Mouse (Mus musculus) MEL (cell line): Measurements from ENCODE around the gene Samd10. TPM values are rescaled to one million over a fixed set of nuclear protein-coding genes. Genes with fewer than 3 reads are reported as not detected.
A peak's percentile ranks its signal among the peaks of the same experiment; 100 is the strongest.

Experiments used
- DNase-seq: peaks from one replicate; pipeline ENCODE4 v3.0.0; 2011; ENCODE audit warnings: low read depth, low spot score
- H3K27ac ChIP-seq: 2 replicates; pipeline ENCODE4 v1.5.1; 2012; ENCODE audit warnings: low read depth, mild to moderate bottlenecking, control low read depth, low read length, moderate library complexity; ENCODE audit not compliant: control insufficient read depth
- H3K27me3 ChIP-seq, 2 experiments: fragments of 150-350 bp in 1 of 2; sonication (generic) in 1 of 2; 2 replicates each; pipeline ENCODE4 v1.6.1; 2012; ENCODE audit warnings: low read length in 2 of 2, mild to moderate bottlenecking in 2 of 2, improper control_type of control experiment in 1 of 2, moderate library complexity in 1 of 2; ENCODE audit not compliant: insufficient read depth in 2 of 2, control insufficient read depth in 1 of 2
- H3K36me3 ChIP-seq, 2 experiments: 2 replicates each; pipeline ENCODE4 v1.6.1; 2012 to 2014; ENCODE audit warnings: low read length in 2 of 2, improper control_type of control experiment in 1 of 2, inconsistent platforms in 1 of 2, mild to moderate bottlenecking in 1 of 2; ENCODE audit not compliant: insufficient read depth in 2 of 2, control insufficient read depth in 1 of 2
- H3K4me1 ChIP-seq, 2 experiments: fragments of 150-350 bp in 1 of 2; sonication (generic) in 1 of 2; 2 replicates each; pipeline ENCODE4 v1.6.1; 2012; ENCODE audit warnings: low read length in 2 of 2, improper control_type of control experiment in 1 of 2, mild to moderate bottlenecking in 1 of 2; ENCODE audit not compliant: insufficient read depth in 2 of 2, control insufficient read depth in 1 of 2
- H3K4me3 ChIP-seq, 2 experiments: fragments of 150-350 bp in 1 of 2; sonication (generic) in 1 of 2; 2 replicates each; pipeline ENCODE4 v1.5.1; 2012; ENCODE audit warnings: low read depth in 2 of 2, low read length in 2 of 2, mild to moderate bottlenecking in 2 of 2, moderate library complexity in 2 of 2, control low read depth in 1 of 2, improper control_type of control experiment in 1 of 2; ENCODE audit not compliant: control insufficient read depth in 1 of 2, insufficient read depth in 1 of 2
- H3K79me2 ChIP-seq: 2 replicates; pipeline ENCODE4 v1.6.1; 2012; ENCODE audit warnings: mild to moderate bottlenecking, low read length, moderate library complexity; ENCODE audit not compliant: control insufficient read depth, poor library complexity, insufficient read depth
- H3K9ac ChIP-seq: 2 replicates; pipeline ENCODE4 v1.6.1; 2012; ENCODE audit warnings: low read depth, mild to moderate bottlenecking, control low read depth, low read length, moderate library complexity; ENCODE audit not compliant: control insufficient read depth, poor library complexity, severe bottlenecking
- H3K9me3 ChIP-seq: fragments of 150-350 bp; sonication (generic); replicated peaks from 2 replicates; pipeline ENCODE4 v1.6.1; 2012; ENCODE audit warnings: mild to moderate bottlenecking, low read length, improper control_type of control experiment, moderate library complexity; ENCODE audit not compliant: insufficient read depth
- BHLHE40 ChIP-seq: IDR thresholded peaks from 2 replicates; pipeline ENCODE4 v1.6.1; 2012; ENCODE audit warnings: low read depth, mild to moderate bottlenecking, inconsistent platforms, low read length, improper control_type of control experiment, borderline replicate concordance
- ELF1 ChIP-seq: IDR thresholded peaks from 2 replicates; pipeline ENCODE4 v1.6.1; 2014; ENCODE audit warnings: low read depth, mild to moderate bottlenecking, inconsistent platforms, low read length, improper control_type of control experiment, moderate library complexity
- EP300 ChIP-seq, 2 experiments: IDR thresholded peaks; 2 replicates each; pipeline ENCODE4 v1.6.1; 2011; ENCODE audit warnings: improper control_type of control experiment in 2 of 2, low read length in 2 of 2, low read depth in 1 of 2, mild to moderate bottlenecking in 1 of 2
- ETS1 ChIP-seq: IDR thresholded peaks from 2 replicates; pipeline ENCODE4 v1.6.1; 2012; ENCODE audit warnings: low read depth, mild to moderate bottlenecking, inconsistent platforms, low read length, improper control_type of control experiment, moderate library complexity
- GATA1 ChIP-seq: IDR thresholded peaks from 2 replicates; pipeline ENCODE4 v1.6.1; 2011; ENCODE audit warnings: low read depth, low read length, improper control_type of control experiment
- HCFC1 ChIP-seq: IDR thresholded peaks from 2 replicates; pipeline ENCODE4 v1.6.1; 2012; ENCODE audit warnings: low read depth, mild to moderate bottlenecking, inconsistent platforms, low read length, improper control_type of control experiment, moderate library complexity
- MAX ChIP-seq: IDR thresholded peaks from 2 replicates; pipeline ENCODE4 v1.6.1; 2011; ENCODE audit warnings: low read length, improper control_type of control experiment
- MXI1 ChIP-seq: IDR thresholded peaks from 2 replicates; pipeline ENCODE4 v1.6.1; 2011; ENCODE audit warnings: mild to moderate bottlenecking, low read depth, low read length, improper control_type of control experiment
- MYB ChIP-seq: IDR thresholded peaks from 2 replicates; pipeline ENCODE4 v1.6.1; 2011; ENCODE audit warnings: mild to moderate bottlenecking, low read depth, low read length, improper control_type of control experiment
- MYC ChIP-seq: IDR thresholded peaks from 2 replicates; pipeline ENCODE4 v1.6.1; 2011; ENCODE audit warnings: low read depth, mild to moderate bottlenecking, low read length, improper control_type of control experiment, moderate library complexity
- NRF1 ChIP-seq: IDR thresholded peaks from 2 replicates; pipeline ENCODE4 v1.6.1; 2014; ENCODE audit warnings: low read depth, mild to moderate bottlenecking, inconsistent platforms, low read length, improper control_type of control experiment, moderate library complexity; ENCODE audit not compliant: poor library complexity, insufficient read depth, severe bottlenecking
- RCOR1 ChIP-seq: IDR thresholded peaks from 2 replicates; pipeline ENCODE4 v1.6.1; 2012; ENCODE audit warnings: low read depth, mild to moderate bottlenecking, inconsistent platforms, low read length, improper control_type of control experiment
- SIN3A ChIP-seq: IDR thresholded peaks from 2 replicates; pipeline ENCODE4 v1.6.1; 2012; ENCODE audit warnings: low read length, improper control_type of control experiment, inconsistent platforms
- TAL1 ChIP-seq: IDR thresholded peaks from 2 replicates; pipeline ENCODE4 v1.6.1; 2012; ENCODE audit warnings: mild to moderate bottlenecking, inconsistent platforms, low read length, moderate library complexity, mixed read lengths
- TBP ChIP-seq: IDR thresholded peaks from 2 replicates; pipeline ENCODE4 v1.8.0; 2011; ENCODE audit warnings: low read depth, low read length, improper control_type of control experiment
- TCF12 ChIP-seq: IDR thresholded peaks from 2 replicates; pipeline ENCODE4 v1.6.1; 2014; ENCODE audit warnings: low read depth, mild to moderate bottlenecking, inconsistent platforms, low read length, improper control_type of control experiment, moderate library complexity
- UBTF ChIP-seq: IDR thresholded peaks from 2 replicates; pipeline ENCODE4 v1.6.1; 2012; ENCODE audit warnings: low read depth, mild to moderate bottlenecking, inconsistent platforms, low read length, improper control_type of control experiment, moderate library complexity, borderline replicate concordance; ENCODE audit not compliant: insufficient read depth
- ZC3H11A ChIP-seq: IDR thresholded peaks from 2 replicates; pipeline ENCODE4 v1.6.1; 2012; ENCODE audit warnings: low read depth, mild to moderate bottlenecking, inconsistent platforms, low read length, improper control_type of control experiment
- polyA plus RNA-seq, 2 experiments: library from polyadenylated mRNA; stranded (reverse) in 1 of 2; unstranded in 1 of 2; fragments of >175 nt in 1 of 2; fragments of >200 nt in 1 of 2; gene quantifications; 2 replicates each; pipeline versions ENCODE4 v1.2.1 to v1.2.4; 2012; ENCODE audit warnings: low replicate concordance in 2 of 2, low read depth in 1 of 2; ENCODE audit not compliant: insufficient read length in 2 of 2, insufficient read depth in 1 of 2, missing spikeins in 1 of 2
- total RNA-seq: library from RNA; depleted of rRNA; stranded (reverse); fragments of 300-350 nt; gene quantifications from 2 replicates; pipeline ENCODE4 v1.2.3, GENCODE M21; 2012

Gene Samd10
- total and polyA plus RNA-seq, 3 experiments, result 0.89 to 4.6 TPM; not detected in 1

- H3K27me3 ChIP-seq, result no peaks in the 10 kb centered on the region
- H3K27ac ChIP-seq, result no peak overlapping the region
- H3K9ac ChIP-seq, result no peak overlapping the region
- no peak for DNase-seq
- no peak overlapping the region for H3K4me3 ChIP-seq
- no peaks in the 10 kb centered on the region for H3K9me3 ChIP-seq
- peaks cover 18 to 20% of the 10 kb centered on the region in 2 experiments for H3K4me1 ChIP-seq
- peaks cover 8% of the 10 kb centered on the region for H3K79me2 ChIP-seq
- H3K36me3 ChIP-seq, result peaks cover 0 to 22% of the 10 kb centered on the region in 2 experiments; a peak in 2 of 4 replicates
- TF ChIP-seq TBP (no peak), UBTF (no peak), MAX (no peak), NRF1 (no peak), MYB (no peak), ZC3H11A (no peak), ELF1 (no peak)
These were observed 20.0 kb downstream of the Samd10 start for GRCm38 (mm10) chr2:181578790-181579618.

GRCm38 (mm10) chr2:181577981-181578581, 20.9 kb downstream of the Samd10 start:
- DNase-seq, result peak; percentile 57
- no peak overlapping the region for H3K4me3 ChIP-seq
- TF ChIP-seq TCF12 (peak; percentile 79), EP300 (IDR thresholded peaks at IDR 0.05; ENCODE audit: low read depth in 1 of 2, low read length in 2 of 2) (peak; percentile 56 to 61), TAL1 (peak; percentile 15; the same call in 1 of the 2 replicates), GATA1 (peak; percentile 69; the same call in 1 of the 2 replicates), UBTF (no peak), RCOR1 (0 out of 2 replicates have a peak, but pooled peaks have one; percentile 45), SIN3A (peak; percentile 65), ETS1 (peak; percentile 88), MXI1 (peak; percentile 39; the same call in 1 of the 2 replicates), BHLHE40 (peak; percentile 26; the same call in 1 of the 2 replicates), HCFC1 (no peak), MYC (no peak)
- 0 out of 2 replicates have a peak overlapping the region, but pooled peaks have one; percentile 2 for H3K27ac ChIP-seq
- H3K4me1 ChIP-seq, result peaks cover 18 to 20% of the 10 kb centered on the region in 2 experiments
- no peaks in the 10 kb centered on the region for H3K9me3 ChIP-seq
- H3K27me3 ChIP-seq, result no peaks in the 10 kb centered on the region
- no peak overlapping the region for H3K9ac ChIP-seq
- peaks cover 0 to 22% of the 10 kb centered on the region in 2 experiments; a peak in 2 of 4 replicates for H3K36me3 ChIP-seq
- peaks cover 8% of the 10 kb centered on the region for H3K79me2 ChIP-seq
